Mouse (Mus musculus) intestine, embryonic 14.5 days (tissue): Measurements from ENCODE around the gene Cox7a2l. TPM values are rescaled to one million over a fixed set of nuclear protein-coding genes. Genes with fewer than 3 reads are reported as not detected.

Source experiments
- ATAC-seq: fragments of 200-750 bp; cut with Nextera tagmentation; replicated peaks from 2 replicates; pipeline ENCODE4 v1.8.0; 2017; ENCODE audit warnings: low read depth, moderate number of reproducible peaks, moderate TSS enrichment, moderate library complexity; ENCODE audit not compliant: low FRiP score, low TSS enrichment
- DNase-seq: peaks from one replicate; pipeline ENCODE4 v3.0.0-alpha.2; 2018; ENCODE audit warnings: low spot score
- H3K27ac ChIP-seq: fragments of 300-500 bp; sonication (generic); 2 replicates; pipeline ENCODE4 v1.5.1; 2014; ENCODE audit warnings: low read depth, mild to moderate bottlenecking, control low read depth
- H3K27me3 ChIP-seq: fragments of 300-500 bp; sonication (generic); replicated peaks from 2 replicates; pipeline ENCODE4 v1.6.1; 2014; ENCODE audit warnings: low read length, control low read depth; ENCODE audit not compliant: control insufficient read depth, insufficient read depth
- H3K36me3 ChIP-seq: fragments of 300-500 bp; sonication (generic); 2 replicates; pipeline ENCODE4 v1.6.1; 2014; ENCODE audit warnings: low read length, control low read depth; ENCODE audit not compliant: control insufficient read depth, insufficient read depth
- H3K4me1 ChIP-seq: fragments of 300-500 bp; sonication (generic); replicated peaks from 2 replicates; pipeline ENCODE4 v1.6.1; 2014; ENCODE audit warnings: low read length, control low read depth, mixed read lengths; ENCODE audit not compliant: control insufficient read depth, insufficient read depth
- H3K4me2 ChIP-seq: fragments of 300-500 bp; sonication (generic); 2 replicates; pipeline ENCODE4 v1.6.1; 2014; ENCODE audit warnings: low read length
- H3K4me3 ChIP-seq: fragments of 300-500 bp; sonication (generic); 2 replicates; pipeline ENCODE4 v1.5.1; 2014; ENCODE audit warnings: low read depth, low read length, control low read depth, mixed read lengths
- H3K9ac ChIP-seq: fragments of 300-500 bp; sonication (generic); 2 replicates; pipeline ENCODE4 v1.6.1; 2014; ENCODE audit warnings: mild to moderate bottlenecking, low read length
- H3K9me3 ChIP-seq: fragments of 300-500 bp; sonication (generic); 2 replicates; pipeline ENCODE4 v1.6.1; 2016; ENCODE audit warnings: low read length, control low read depth; ENCODE audit not compliant: control insufficient read depth
- WGBS: fragments of 180-500 bp; shearing (Covaris S2); extraction: QIAGEN DNeasy Blood & Tissue Kit; methylation state at CpG from one replicate; pipeline ENCODE4 v1.1.7; 2014; 5-methylcytosine and 5-hydroxymethylcytosine counted together
- polyA plus RNA-seq: library from polyadenylated mRNA; unstranded; fragments of >200 nt; fragmentation: Nextera tagmentation; extraction: Ambion mirVana; gene quantifications from 2 replicates; pipeline ENCODE4 v1.2.1, GENCODE M21; 2014

The Cox7a2l gene
- polyA plus RNA-seq, 1 experiment from 2014 or later, result 192 TPM

DNA sequence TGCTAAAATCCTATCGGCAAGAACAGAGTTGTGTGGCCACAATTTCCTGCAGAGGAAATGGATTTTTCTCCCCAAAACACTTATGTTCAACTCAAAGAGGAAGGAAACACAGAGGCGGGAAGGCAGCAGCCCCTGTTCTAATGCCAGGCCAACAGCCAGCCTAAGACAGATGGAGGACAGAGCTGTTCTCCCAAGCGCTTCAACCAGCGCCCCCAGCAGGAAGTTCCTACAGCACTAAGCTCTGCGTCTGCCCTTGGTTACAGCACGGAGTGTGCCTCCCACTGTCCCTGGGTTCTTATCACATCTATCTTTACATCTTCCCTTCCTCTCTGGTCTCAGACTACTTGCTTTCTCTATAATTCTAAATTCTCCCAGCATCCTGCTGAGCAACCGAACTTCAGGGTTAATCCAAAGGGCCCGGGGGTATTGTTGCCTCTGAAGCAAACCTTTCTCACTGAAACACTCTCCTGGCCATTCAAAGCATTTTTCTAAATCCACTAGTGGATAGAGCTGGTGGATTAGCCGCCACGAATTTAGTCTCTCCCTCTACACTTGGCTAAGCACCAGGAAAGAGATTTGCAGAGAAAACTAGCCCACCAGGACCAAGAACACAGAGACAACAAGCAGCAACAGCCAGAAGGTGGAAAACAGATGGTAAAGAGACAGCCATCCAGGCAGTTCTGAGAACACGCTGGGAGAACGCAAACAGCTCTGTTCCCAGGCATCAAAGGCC, 31.5 kb upstream of the Cox7a2l start:
- Histone ChIP-seq H3K4me2 (no peak overlapping the region), H3K4me3 (no peak overlapping the region), H3K9ac (no peak overlapping the region), H3K27me3 (peaks cover 20% of the 10 kb centered on the region), H3K4me1 (0 out of 2 replicates have a peak, but pooled peaks cover 5% of the 10 kb centered on the region), H3K9me3 (no peaks in the 10 kb centered on the region), H3K36me3 (no peaks in the 10 kb centered on the region), H3K27ac (no peak overlapping the region)
- ATAC-seq, result no peak
- no peak for DNase-seq
- 38% methylated on average over 12 of the region's 12 CpGs for WGBS

DNA sequence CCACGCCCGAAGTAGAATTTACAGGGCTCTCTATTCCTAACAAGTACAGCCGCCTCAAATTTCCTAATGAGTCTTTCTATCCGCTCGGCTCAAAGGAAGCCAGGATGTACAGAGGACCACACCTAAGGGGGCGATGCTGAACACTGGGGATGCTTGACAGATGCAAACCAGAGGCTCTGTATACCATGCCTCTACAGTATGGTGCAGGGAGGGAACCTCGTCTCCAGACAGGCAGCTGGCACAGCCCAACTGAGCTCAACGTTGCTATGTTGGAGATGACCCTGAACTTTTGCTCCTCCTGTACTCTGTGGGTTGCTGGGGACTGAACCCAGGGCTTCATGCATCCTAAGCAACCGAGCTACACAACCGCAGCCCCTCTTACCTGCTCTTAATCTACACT, 30.0 kb upstream of the Cox7a2l start:
- DNase-seq, result no peak
- H3K27ac ChIP-seq, result no peak overlapping the region
- H3K9me3 ChIP-seq, result no peaks in the 10 kb centered on the region
- ATAC-seq, result no peak
- peaks cover 20% of the 10 kb centered on the region for H3K27me3 ChIP-seq
- 0 out of 2 replicates have a peak, but pooled peaks cover 5% of the 10 kb centered on the region for H3K4me1 ChIP-seq
- H3K9ac ChIP-seq, result no peak overlapping the region
- no peaks in the 10 kb centered on the region for H3K36me3 ChIP-seq
- WGBS, result 56% methylated on average over 10 of the region's 10 CpGs
- no peak overlapping the region for H3K4me2 ChIP-seq
- no peak overlapping the region for H3K4me3 ChIP-seq

DNA sequence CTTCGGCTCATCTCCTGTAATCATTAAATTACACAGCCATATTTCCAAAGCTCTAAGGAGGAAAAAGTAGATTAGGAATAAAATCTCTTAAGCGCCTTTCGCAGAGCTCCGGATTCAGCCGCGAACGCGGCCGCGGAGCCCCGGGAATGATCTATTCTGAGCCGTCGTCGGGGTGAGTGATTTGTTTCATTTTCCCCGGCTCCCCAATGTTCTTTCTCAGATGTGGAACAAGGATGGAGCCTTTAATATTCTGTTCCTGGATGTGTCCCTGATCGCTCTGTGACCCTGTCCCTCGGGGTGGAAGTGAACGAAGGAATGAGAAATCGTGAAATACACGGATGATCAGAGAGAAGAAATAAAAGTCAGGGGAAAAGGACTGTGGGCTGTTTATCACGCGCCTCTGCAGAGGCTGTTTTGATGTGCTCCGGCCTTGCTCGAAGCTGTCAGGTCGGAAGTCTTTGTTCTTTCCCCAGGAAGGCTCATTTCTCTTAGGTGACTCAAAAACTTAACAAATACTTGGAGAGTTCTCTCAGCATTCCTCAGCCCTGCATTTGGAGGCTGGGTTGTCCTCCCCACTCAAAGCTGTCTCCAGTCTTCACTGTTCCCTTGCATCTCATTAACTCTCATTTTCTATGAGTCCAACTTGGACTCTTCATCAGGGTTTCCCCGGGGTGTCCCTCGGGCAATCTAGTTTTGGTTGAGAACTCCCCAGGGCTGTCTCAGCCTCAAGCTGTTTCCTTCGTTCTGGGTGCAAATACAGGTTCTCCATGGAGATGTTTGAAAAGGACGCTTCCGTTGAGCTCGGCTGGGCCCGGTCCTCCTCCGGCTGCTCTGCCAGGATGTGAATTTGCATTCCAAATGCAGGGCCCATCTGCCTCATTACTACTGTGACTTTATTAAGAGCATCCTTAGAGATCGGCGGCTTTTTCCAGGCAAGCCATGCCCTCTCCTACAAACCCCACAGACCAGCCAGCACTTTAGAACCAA, 28.9 kb upstream of the Cox7a2l start:
- Histone ChIP-seq H3K4me3 (peak overlapping the region; percentile 30), H3K9ac (no peak overlapping the region), H3K4me2 (peak overlapping the region; percentile 54), H3K4me1 (0 out of 2 replicates have a peak, but pooled peaks cover 5% of the 10 kb centered on the region), H3K9me3 (no peaks in the 10 kb centered on the region), H3K27me3 (peaks cover 20% of the 10 kb centered on the region), H3K36me3 (no peaks in the 10 kb centered on the region), H3K27ac (no peak overlapping the region)
- 6% methylated on average over 35 of the region's 35 CpGs for WGBS
- DNase-seq (peak; percentile 75), ATAC-seq (no peak)

GRCm38 (mm10) chr17:83545259-83545658, 28.1 kb upstream of the Cox7a2l start:
- 70% methylated on average over 6 of the region's 6 CpGs for WGBS
- peak overlapping the region; percentile 54 for H3K4me2 ChIP-seq
- H3K4me3 ChIP-seq, result peak overlapping the region; percentile 30
- 0 out of 2 replicates have a peak, but pooled peaks cover 5% of the 10 kb centered on the region for H3K4me1 ChIP-seq
- no peaks in the 10 kb centered on the region for H3K9me3 ChIP-seq
- no peaks in the 10 kb centered on the region for H3K36me3 ChIP-seq
- H3K9ac ChIP-seq, result no peak overlapping the region
- no peak overlapping the region for H3K27ac ChIP-seq
- no peak for ATAC-seq
- no peak for DNase-seq
- peaks cover 20% of the 10 kb centered on the region for H3K27me3 ChIP-seq

DNA sequence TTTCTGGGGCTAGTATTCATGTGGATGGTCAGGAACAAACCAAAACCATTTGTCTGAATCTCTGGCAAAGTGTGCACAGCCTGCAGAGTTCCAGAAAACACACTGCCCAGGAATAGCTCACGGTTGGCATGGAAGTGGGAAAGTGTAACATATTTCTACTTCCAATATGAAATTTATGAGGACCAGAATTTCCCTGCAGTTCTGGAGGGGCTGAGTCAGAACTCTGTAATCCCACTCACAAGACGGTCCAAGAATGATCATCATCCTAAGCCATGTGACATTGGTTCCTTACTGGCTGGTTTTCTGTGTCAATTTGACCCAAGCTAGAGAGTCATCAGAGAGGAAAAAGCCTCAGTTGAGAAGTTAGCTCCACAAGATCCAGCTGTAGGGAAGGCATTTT, 25.3 kb upstream of the Cox7a2l start:
- no peaks in the 10 kb centered on the region for H3K36me3 ChIP-seq
- no peak for DNase-seq
- no peaks in the 10 kb centered on the region for H3K9me3 ChIP-seq
- H3K4me1 ChIP-seq, result 0 out of 2 replicates have a peak, but pooled peaks cover 5% of the 10 kb centered on the region
- H3K4me3 ChIP-seq, result no peak overlapping the region
- no peak overlapping the region for H3K4me2 ChIP-seq
- no peak for ATAC-seq
- H3K27me3 ChIP-seq, result peaks cover 11% of the 10 kb centered on the region
- no peak overlapping the region for H3K9ac ChIP-seq
- H3K27ac ChIP-seq, result no peak overlapping the region
- 83% methylated on average over 2 of the region's 2 CpGs for WGBS

DNA sequence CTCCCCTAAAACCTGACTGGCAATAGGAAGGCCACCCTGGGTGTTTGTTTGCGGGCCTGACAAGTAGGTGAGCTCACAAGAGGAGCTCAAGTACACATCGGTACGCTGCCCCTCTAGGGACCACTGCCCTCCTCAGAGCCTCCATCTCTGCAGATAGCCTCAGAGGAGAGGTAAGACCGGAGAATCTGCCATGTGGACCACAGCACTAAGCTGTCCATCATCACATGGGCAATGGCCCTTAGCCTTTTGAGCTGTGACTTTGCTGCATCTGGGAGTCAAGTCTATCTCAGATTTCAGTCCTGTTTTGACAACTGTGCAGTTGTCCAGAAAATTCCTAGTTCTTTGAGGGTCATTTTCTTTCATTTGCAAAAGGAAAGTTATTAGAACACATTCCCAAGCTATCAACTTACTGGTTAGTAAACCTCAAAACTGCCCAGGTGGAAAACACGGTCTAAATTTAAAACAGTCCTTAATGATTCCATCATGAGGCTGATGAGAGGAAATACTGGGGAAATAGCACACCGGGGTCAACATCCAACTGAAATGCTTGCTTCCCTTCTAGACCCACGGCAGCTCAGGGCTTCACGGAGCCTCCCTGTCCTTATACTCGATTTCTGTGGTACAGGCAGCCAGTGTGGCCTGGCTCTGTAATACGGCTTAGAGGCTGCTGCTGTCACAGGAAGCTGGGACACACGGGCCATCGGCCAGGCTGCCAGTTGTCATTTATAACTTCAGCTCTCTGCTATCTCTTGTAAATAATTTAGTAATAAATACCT, 22.3 kb upstream of the Cox7a2l start:
- no peaks in the 10 kb centered on the region for H3K36me3 ChIP-seq
- H3K27ac ChIP-seq, result no peak overlapping the region
- ATAC-seq, result no peak

DNA sequence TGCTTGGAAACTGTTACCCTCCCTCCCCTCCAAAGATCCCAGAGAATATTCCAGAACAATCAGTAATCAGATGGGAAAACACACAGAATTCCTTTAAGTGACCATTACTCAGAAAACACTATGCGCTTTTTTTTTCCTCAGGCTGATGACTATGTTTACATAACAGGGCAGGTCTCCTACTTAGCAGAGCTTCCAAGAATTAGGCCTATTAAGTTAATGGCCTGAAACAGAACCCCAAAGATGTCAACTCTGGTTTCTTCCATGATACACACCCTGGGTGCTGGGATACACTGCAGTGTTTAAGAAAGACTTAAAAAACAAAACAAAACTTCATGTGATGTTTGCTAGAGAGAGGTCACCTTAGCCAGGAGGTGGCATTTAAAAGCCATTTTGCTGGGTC, 21.6 kb upstream of the Cox7a2l start:
- Histone ChIP-seq H3K4me1 (no peaks in the 10 kb centered on the region), H3K36me3 (no peaks in the 10 kb centered on the region), H3K27ac (no peak overlapping the region), H3K9me3 (no peaks in the 10 kb centered on the region), H3K4me3 (no peak overlapping the region), H3K4me2 (no peak overlapping the region), H3K9ac (no peak overlapping the region), H3K27me3 (no peaks in the 10 kb centered on the region)
- DNase-seq (no peak), ATAC-seq (no peak)
- 32% methylated on average over 1 of the region's 1 CpGs for WGBS

More for the DNA sequence above, 22.3 kb upstream of the Cox7a2l start:
- 65% methylated on average over 12 of the region's 12 CpGs for WGBS
- DNase-seq, result no peak
- Histone ChIP-seq H3K4me3 (no peak overlapping the region), H3K4me2 (no peak overlapping the region), H3K9ac (no peak overlapping the region), H3K27me3 (no peaks in the 10 kb centered on the region), H3K9me3 (no peaks in the 10 kb centered on the region), H3K4me1 (no peaks in the 10 kb centered on the region)

GRCm38 (mm10) chr17:83538141-83538540, 21.0 kb upstream of the Cox7a2l start:
- no peaks in the 10 kb centered on the region for H3K27me3 ChIP-seq
- H3K27ac ChIP-seq, result no peak overlapping the region
- DNase-seq (no peak), ATAC-seq (no peak)
- H3K9ac ChIP-seq, result no peak overlapping the region
- no peaks in the 10 kb centered on the region for H3K36me3 ChIP-seq
- no peak overlapping the region for H3K4me3 ChIP-seq
- no peak overlapping the region for H3K4me2 ChIP-seq
- no peaks in the 10 kb centered on the region for H3K4me1 ChIP-seq
- no peaks in the 10 kb centered on the region for H3K9me3 ChIP-seq
- WGBS, result 59% methylated on average over 9 of the region's 9 CpGs
